Mouse (Mus musculus) layer of hippocampus, adult 9-10 months (tissue): ENCODE data around the gene Pax3.

Source experiments
- DNase-seq: peaks from one replicate; pipeline ENCODE4 v3.0.0; 2022; ENCODE audit warnings: low spot score

Pax3 gene

GRCm38 (mm10) chr1:78171671-78172070 lies 25.3 kb downstream of the Pax3 start:
- DNase-seq = no peak

- no peak for DNase-seq
These were observed 26.2 kb downstream of the Pax3 start for GRCm38 (mm10) chr1:78170771-78171170.

- DNase-seq = no peak
These were observed 28.1 kb downstream of the Pax3 start for GRCm38 (mm10) chr1:78168796-78169195.

GRCm38 (mm10) chr1:78167577-78168286 lies 29.2 kb downstream of the Pax3 start:
- DNase-seq = no peak

- no peak for DNase-seq
These were observed 35.2 kb downstream of the Pax3 start for GRCm38 (mm10) chr1:78161745-78162144.

- no peak for DNase-seq
These were observed 39.0 kb downstream of the Pax3 start for GRCm38 (mm10) chr1:78157930-78158329.

- DNase-seq = no peak
These were observed 41.1 kb downstream of the Pax3 start for GRCm38 (mm10) chr1:78155796-78156195.

GRCm38 (mm10) chr1:78148011-78148623 lies 48.8 kb downstream of the Pax3 start:
- DNase-seq = no peak

GRCm38 (mm10) chr1:78143403-78143802 lies 53.5 kb downstream of the Pax3 start:
- DNase-seq = no peak

GRCm38 (mm10) chr1:78142912-78143311 lies 54.0 kb downstream of the Pax3 start:
- no peak for DNase-seq

GRCm38 (mm10) chr1:78141741-78142501 lies 55.0 kb downstream of the Pax3 start:
- DNase-seq = no peak

- no peak for DNase-seq
These were observed 55.6 kb downstream of the Pax3 start for GRCm38 (mm10) chr1:78141314-78141713.

GRCm38 (mm10) chr1:78140505-78141303 lies 56.2 kb downstream of the Pax3 start:
- no peak for DNase-seq

- DNase-seq = no peak
These were observed 57.6 kb downstream of the Pax3 start for GRCm38 (mm10) chr1:78139287-78139686.

GRCm38 (mm10) chr1:78129267-78129666 lies 67.7 kb downstream of the Pax3 start:
- no peak for DNase-seq

GRCm38 (mm10) chr1:78119899-78120560 lies 76.9 kb downstream of the Pax3 start:
- DNase-seq = no peak

GRCm38 (mm10) chr1:78116046-78116445 lies 80.9 kb downstream of the Pax3 start:
- DNase-seq = no peak

GRCm38 (mm10) chr1:78110311-78110710 lies 86.6 kb downstream of the Pax3 start:
- no peak for DNase-seq

GRCm38 (mm10) chr1:78103511-78103910 lies 93.4 kb downstream of the Pax3 start:
- DNase-seq = no peak

GRCm38 (mm10) chr1:78093619-78094018 lies 103.3 kb downstream of the Pax3 start:
- no peak for DNase-seq

GRCm38 (mm10) chr1:78088646-78089045 lies 108.3 kb downstream of the Pax3 start:
- DNase-seq = no peak

GRCm38 (mm10) chr1:78081761-78082160 lies 115.2 kb downstream of the Pax3 start:
- no peak for DNase-seq
